Mouse (Mus musculus): ENCODE measurements at regions not wholly inside any gene's neighbourhood (a gene's known extent, or its start where the extent isn't known, plus 50 kb on each side); places are given as distances from the start of the nearest gene placed in this dataset.

DNA sequence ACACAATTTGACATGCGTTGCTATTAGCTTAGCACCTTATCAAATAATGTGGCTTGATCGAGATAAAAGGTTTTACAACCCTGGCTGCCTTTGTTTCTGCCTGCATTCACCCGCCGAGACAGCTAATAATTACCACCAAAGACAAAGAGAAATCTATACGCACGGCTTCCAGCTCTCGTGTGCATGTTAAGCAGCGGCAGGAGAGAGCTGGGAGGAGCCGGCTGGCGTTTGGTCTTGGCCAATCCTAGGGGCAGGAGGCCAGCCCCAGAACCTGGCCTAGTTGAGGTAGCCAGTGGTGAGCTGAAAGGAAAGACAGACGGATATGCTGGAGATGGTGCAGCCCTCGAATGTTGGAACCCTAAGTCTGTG is 164.0 kb downstream of the Rps24 start:
- no peak overlapping the region for H3K9ac ChIP-seq (replicated peaks)
- H3K36me3 ChIP-seq (replicated peaks; ENCODE audit: insufficient read depth, low read length): no peaks in the 10 kb centered on the region
- DNase-seq: no peak
- H3K27me3 ChIP-seq (ENCODE audit: insufficient read depth, low read length): no peaks in the 10 kb centered on the region
- TF ChIP-seq EP300 (IDR thresholded peaks at IDR 0.05; ENCODE audit: low read depth) (no peak), CTCF (IDR thresholded peaks at IDR 0.05; ENCODE audit: low read depth) (no peak)
- H3K9me3 ChIP-seq (ENCODE audit: low read length): no peaks in the 10 kb centered on the region
- ATAC-seq: no peak
- H3K4me2 ChIP-seq (ENCODE audit: low read depth, low read length): no peak overlapping the region
- no peak overlapping the region for H3K27ac ChIP-seq (ENCODE audit: low read depth)
- H3K4me1 ChIP-seq (ENCODE audit: insufficient read depth): no peaks in the 10 kb centered on the region
- H3K4me3 ChIP-seq (ENCODE audit: low read depth, low read length): no peak overlapping the region
- WGBS (ENCODE audit: insufficient replicate concordance): 50% methylated on average over 12 of the region's 12 CpGs

GRCm38 (mm10) chr14:24652591-24652990 is 165.7 kb downstream of the Rps24 start:
- no peak for ATAC-seq
- no peak overlapping the region for H3K4me2 ChIP-seq (ENCODE audit: low read depth, low read length)
- 62% methylated on average over 2 of the region's 2 CpGs for WGBS (ENCODE audit: insufficient replicate concordance)

DNA sequence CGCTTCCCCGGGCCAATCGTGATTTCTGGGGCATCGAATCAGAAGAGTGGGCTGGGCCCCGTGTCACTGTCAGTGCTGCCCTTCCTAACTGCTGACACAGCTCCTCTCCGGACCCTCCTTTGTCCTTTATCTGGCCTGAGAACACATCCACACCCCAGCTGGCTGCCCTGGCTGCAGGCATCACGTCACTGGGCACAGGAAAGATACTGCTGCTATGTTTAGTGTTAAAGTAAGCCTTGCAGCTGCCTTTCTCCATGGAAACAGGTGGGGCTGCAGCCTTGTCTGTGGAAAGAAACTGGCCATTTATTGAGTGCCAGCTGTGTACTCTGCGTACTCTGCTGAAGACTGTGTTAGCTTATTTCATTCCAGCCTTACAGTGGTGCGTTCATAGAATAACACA is 168.7 kb downstream of the Rps24 start:
- Histone ChIP-seq H3K9me3 (ENCODE audit: low read length) (no peaks in the 10 kb centered on the region), H3K27me3 (ENCODE audit: insufficient read depth, low read length) (no peaks in the 10 kb centered on the region), H3K4me1 (ENCODE audit: insufficient read depth) (no peaks in the 10 kb centered on the region), H3K4me3 (ENCODE audit: low read depth, low read length) (no peak overlapping the region), H3K9ac (replicated peaks) (no peak overlapping the region), H3K4me2 (ENCODE audit: low read depth, low read length) (no peak overlapping the region), H3K36me3 (replicated peaks; ENCODE audit: insufficient read depth, low read length) (no peaks in the 10 kb centered on the region), H3K27ac (ENCODE audit: low read depth) (no peak overlapping the region)
- TF ChIP-seq EP300 (IDR thresholded peaks at IDR 0.05; ENCODE audit: low read depth) (no peak), CTCF (IDR thresholded peaks at IDR 0.05; ENCODE audit: low read depth) (no peak)
- DNase-seq: no peak
- no peak for ATAC-seq
- WGBS (ENCODE audit: insufficient replicate concordance): 62% methylated on average over 9 of the region's 9 CpGs

More at GRCm38 (mm10) chr14:24652591-24652990, 165.7 kb downstream of the Rps24 start:
- no peak overlapping the region for H3K4me3 ChIP-seq (ENCODE audit: low read depth, low read length)
- H3K9ac ChIP-seq (replicated peaks): no peak overlapping the region
- no peak overlapping the region for H3K27ac ChIP-seq (ENCODE audit: low read depth)
- no peaks in the 10 kb centered on the region for H3K27me3 ChIP-seq (ENCODE audit: insufficient read depth, low read length)
- DNase-seq: no peak
- no peak for TF ChIP-seq EP300 (IDR thresholded peaks at IDR 0.05; ENCODE audit: low read depth)
- no peak for TF ChIP-seq CTCF (IDR thresholded peaks at IDR 0.05; ENCODE audit: low read depth)
- no peaks in the 10 kb centered on the region for H3K36me3 ChIP-seq (replicated peaks; ENCODE audit: insufficient read depth, low read length)
- H3K4me1 ChIP-seq (ENCODE audit: insufficient read depth): no peaks in the 10 kb centered on the region
- H3K9me3 ChIP-seq (ENCODE audit: low read length): no peaks in the 10 kb centered on the region

GRCm38 (mm10) chr14:24661797-24662196 is 174.9 kb downstream of the Rps24 start:
- H3K9ac ChIP-seq (replicated peaks): no peak overlapping the region
- TF ChIP-seq EP300 (IDR thresholded peaks at IDR 0.05; ENCODE audit: low read depth) (no peak), CTCF (IDR thresholded peaks at IDR 0.05; ENCODE audit: low read depth) (no peak)
- DNase-seq (no peak), ATAC-seq (no peak)
- no peaks in the 10 kb centered on the region for H3K36me3 ChIP-seq (replicated peaks; ENCODE audit: insufficient read depth, low read length)
- no peak overlapping the region for H3K27ac ChIP-seq (ENCODE audit: low read depth)
- 46% methylated on average over 2 of the region's 2 CpGs for WGBS (ENCODE audit: insufficient replicate concordance)
- no peaks in the 10 kb centered on the region for H3K9me3 ChIP-seq (ENCODE audit: low read length)
- H3K27me3 ChIP-seq (ENCODE audit: insufficient read depth, low read length): no peaks in the 10 kb centered on the region
- H3K4me3 ChIP-seq (ENCODE audit: low read depth, low read length): no peak overlapping the region
- H3K4me1 ChIP-seq (ENCODE audit: insufficient read depth): no peaks in the 10 kb centered on the region
- no peak overlapping the region for H3K4me2 ChIP-seq (ENCODE audit: low read depth, low read length)

DNA sequence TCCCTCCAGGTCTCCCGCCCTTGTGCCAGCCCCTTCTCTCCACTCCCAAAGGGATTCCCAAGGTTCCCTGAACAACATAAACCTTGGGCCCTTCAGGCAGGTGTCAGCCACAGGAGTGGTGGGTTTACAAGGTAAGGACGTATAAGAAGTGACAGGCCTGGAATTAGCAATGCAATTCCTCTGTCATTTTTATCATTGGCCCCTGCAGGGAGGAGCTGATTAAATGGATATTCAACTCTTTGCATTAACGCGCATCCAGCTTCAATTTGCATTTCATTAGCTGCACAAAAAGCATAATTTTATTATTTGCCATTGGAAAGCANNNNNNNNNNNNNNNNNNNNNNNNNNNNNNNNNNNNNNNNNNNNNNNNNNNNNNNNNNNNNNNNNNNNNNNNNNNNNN is 178.3 kb downstream of the Rps24 start:
- ATAC-seq (no peak), DNase-seq (no peak)
- Histone ChIP-seq H3K9ac (replicated peaks) (no peak overlapping the region), H3K4me2 (ENCODE audit: low read depth, low read length) (no peak overlapping the region), H3K4me3 (ENCODE audit: low read depth, low read length) (no peak overlapping the region), H3K27me3 (ENCODE audit: insufficient read depth, low read length) (no peaks in the 10 kb centered on the region), H3K36me3 (replicated peaks; ENCODE audit: insufficient read depth, low read length) (no peaks in the 10 kb centered on the region), H3K4me1 (ENCODE audit: insufficient read depth) (no peaks in the 10 kb centered on the region), H3K27ac (ENCODE audit: low read depth) (no peak overlapping the region), H3K9me3 (ENCODE audit: low read length) (no peaks in the 10 kb centered on the region)
- WGBS (ENCODE audit: insufficient replicate concordance): 80% methylated on average over 4 of the region's 4 CpGs
- TF ChIP-seq EP300 (IDR thresholded peaks at IDR 0.05; ENCODE audit: low read depth) (no peak), CTCF (IDR thresholded peaks at IDR 0.05; ENCODE audit: low read depth) (no peak)

Measured in liver, postnatal 0 days (tissue).